Mouse (Mus musculus): Measurements from ENCODE around the gene Alg3. TPM values are rescaled to one million over a fixed set of nuclear protein-coding genes. Genes with fewer than 3 reads are reported as not detected.

The Alg3 gene
- total RNA-seq (2015; ENCODE audit: low replicate concordance), result 6.7 and 6.8 TPM in 2 replicates
- total RNA-seq (2017; ENCODE audit: low replicate concordance), result 1.2 and 5.5 TPM in 2 replicates

GRCm38 (mm10) chr16:20611357-20612227, at the start of gene Alg3, which contains the start of the genes Eef1akmt4 and Gm49333:
Gene Alg3 (minus strand): TSS chr16:20611735.
Gene Eef1akmt4 (plus strand): TSS chr16:20611593.
Gene Gm49333 (plus strand): TSS chr16:20611610.
- ATAC-seq (replicated peaks; ENCODE audit: low FRiP score, poor library complexity, severe bottlenecking), result peak; percentile 97

DNA sequence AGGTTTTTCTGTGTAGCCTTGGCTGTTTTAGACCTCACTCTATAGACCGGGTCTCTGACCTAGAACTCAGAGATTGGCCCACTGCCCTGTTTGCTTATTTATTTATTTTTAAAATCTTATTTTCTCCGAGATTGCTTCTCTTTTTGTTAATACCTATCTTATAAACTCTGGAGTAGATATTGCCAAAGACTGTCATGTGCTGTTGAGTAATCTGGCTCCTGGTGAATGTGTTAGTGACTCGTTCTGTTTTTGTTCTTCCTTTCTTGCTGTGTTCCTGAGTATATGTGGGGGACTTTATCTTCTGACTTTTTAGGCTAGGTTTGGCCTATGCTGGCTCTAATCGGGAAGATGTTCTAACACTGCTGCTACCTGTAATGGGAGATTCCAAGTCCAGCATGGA, 46.1 kb upstream of the Alg3 start:
- no peak for ATAC-seq (replicated peaks; ENCODE audit: low FRiP score, poor library complexity, severe bottlenecking)

DNA sequence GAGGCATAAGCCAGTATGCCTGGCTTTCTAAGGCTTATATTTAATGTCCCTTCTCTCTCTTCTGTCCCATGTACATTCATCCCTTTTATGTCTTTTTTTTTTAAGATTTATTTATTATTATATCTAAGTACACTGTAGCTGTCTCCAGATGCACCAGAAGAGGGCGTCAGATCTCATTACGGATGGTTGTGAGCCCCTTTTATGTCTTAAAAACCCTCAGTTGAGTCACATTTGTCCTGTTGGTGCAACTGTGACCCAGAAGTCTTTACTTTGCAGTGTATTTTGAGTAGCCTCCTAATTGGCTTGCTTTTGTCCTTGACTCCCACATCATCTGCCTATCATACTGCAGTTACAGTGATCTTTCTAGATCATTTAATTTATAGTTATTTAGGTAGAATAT, 41.8 kb upstream of the Alg3 start:
- ATAC-seq (replicated peaks; ENCODE audit: low FRiP score, poor library complexity, severe bottlenecking), result no peak

- ATAC-seq (replicated peaks; ENCODE audit: low FRiP score, poor library complexity, severe bottlenecking), result peak; percentile 36
Observed at GRCm38 (mm10) chr16:20651947-20652310, 40.4 kb upstream of the Alg3 start.

DNA sequence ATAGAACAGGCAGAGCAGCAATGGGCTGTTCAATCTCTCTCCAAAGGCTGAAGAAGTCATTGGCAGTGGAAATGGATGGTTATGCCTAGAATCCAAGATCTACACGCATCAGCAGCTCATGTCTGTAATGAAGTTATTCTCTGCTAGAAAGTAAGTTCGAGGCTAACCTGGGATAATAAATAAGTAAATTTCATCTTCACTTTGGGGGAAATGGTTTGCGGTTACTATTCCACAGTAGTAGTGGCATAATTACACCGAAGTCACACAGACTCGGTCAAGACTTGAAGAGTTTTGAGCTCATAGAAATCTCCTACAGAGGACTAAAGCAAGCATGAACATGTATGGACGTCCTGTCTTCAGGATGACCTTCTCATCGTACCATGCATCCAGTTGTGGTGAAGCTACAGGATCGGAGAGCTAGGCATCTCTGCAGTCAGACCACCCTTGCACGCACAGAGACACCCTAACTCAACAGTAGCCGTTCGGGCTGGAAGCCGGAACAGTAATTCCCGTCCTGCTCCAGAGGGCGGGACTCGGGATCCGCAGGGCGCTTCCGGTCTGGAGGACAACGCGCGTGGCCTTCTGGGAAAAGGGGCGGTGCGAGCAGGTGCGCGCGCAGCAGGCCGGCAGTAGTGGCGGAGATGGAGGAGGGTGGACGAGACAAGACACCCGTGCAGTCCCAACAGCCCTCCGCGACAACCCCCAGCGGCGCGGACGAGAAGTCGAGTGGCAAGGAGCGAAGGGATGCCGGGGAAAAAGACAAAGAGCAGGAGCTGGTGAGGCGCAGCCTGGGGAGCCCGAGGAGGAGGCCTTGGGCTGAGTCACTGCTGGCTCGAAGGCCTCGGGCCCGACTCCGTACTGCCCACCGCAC, 39.8 kb upstream of the Alg3 start, which contains the start of gene Psmd2:
TSS of gene Psmd2 (plus strand) at position 577 of the 871 bp plus-strand sequence.
- peak; percentile 99 for ATAC-seq (replicated peaks; ENCODE audit: low FRiP score, poor library complexity, severe bottlenecking)

DNA sequence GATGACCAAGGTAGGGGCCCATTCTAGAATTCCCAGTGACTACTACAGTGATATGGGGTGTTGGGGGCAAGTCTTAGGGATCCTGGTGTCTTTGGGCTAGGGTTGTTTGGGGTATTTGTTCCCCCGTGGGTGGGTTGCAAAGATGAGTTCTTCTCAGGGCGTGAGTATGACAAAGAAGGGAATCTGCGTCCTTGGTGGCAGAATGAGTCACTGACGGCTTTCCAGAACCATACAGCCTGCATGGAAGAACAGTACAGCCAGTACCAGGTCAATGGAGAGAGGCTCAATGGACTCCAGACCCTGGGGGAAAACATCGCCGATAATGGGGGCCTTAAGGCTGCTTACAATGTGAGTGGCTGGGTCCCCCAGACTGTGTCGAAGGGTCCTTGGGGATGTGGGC, 32.4 kb upstream of the Alg3 start:
- ATAC-seq (replicated peaks; ENCODE audit: low FRiP score, poor library complexity, severe bottlenecking), result no peak

DNA sequence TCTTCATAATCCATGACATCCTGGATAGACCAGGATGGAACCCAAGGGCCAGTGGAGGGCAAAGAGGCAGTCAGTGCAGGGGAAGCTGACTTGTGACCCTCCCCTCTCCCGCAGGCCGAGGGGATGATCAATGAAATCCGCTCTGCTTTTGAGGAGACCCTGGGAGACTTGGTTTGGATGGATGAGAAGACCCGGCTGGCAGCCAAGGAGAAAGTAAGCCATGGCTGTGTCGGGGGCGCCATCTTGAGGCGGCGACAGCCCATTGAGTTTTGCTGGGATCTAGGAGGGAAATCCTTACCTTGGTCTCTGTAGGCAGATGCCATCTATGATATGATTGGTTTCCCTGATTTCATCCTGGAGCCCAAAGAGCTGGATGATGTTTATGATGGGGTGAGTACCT, 30.6 kb upstream of the Alg3 start:
- no peak for ATAC-seq (replicated peaks; ENCODE audit: low FRiP score, poor library complexity, severe bottlenecking)

DNA sequence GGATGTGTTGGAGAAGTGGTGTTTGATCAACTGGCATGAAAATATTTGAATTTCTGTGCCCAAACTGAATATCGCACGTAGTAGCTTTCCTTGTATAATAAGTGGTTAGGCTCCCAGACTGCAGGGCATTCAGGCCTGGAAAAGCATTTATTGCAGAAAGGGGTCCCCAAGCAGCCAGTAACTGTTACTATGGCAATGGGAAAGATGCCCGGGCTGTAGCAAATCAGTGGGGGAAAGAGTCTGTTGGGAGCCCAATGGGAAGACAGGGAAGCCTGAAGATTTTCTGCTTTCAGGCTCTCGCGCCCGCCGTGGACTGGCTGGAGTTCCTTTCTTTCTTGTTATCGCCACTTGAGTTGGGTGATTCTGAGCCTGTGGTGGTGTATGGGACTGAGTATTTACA, 26.8 kb upstream of the Alg3 start:
- no peak for ATAC-seq (replicated peaks; ENCODE audit: low FRiP score, poor library complexity, severe bottlenecking)

DNA sequence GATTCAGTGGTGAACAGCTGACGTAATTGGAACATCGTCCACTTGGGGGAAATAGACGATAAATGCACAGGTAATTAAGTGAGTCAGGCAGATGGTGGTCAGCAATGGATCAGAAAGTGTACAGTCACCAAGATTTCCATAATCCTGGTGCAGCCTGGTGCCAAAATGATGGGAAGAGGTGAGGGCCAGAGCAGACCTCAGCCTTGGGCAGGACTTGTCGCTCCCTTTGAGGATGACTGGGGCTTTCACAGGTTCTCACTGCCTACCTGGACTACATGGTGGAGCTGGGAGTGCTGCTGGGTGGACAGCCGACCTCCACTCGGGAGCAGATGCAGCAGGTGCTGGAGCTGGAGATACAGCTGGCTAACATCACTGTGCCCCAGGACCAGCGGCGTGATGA, 25.9 kb upstream of the Alg3 start:
- ATAC-seq (replicated peaks; ENCODE audit: low FRiP score, poor library complexity, severe bottlenecking), result no peak

DNA sequence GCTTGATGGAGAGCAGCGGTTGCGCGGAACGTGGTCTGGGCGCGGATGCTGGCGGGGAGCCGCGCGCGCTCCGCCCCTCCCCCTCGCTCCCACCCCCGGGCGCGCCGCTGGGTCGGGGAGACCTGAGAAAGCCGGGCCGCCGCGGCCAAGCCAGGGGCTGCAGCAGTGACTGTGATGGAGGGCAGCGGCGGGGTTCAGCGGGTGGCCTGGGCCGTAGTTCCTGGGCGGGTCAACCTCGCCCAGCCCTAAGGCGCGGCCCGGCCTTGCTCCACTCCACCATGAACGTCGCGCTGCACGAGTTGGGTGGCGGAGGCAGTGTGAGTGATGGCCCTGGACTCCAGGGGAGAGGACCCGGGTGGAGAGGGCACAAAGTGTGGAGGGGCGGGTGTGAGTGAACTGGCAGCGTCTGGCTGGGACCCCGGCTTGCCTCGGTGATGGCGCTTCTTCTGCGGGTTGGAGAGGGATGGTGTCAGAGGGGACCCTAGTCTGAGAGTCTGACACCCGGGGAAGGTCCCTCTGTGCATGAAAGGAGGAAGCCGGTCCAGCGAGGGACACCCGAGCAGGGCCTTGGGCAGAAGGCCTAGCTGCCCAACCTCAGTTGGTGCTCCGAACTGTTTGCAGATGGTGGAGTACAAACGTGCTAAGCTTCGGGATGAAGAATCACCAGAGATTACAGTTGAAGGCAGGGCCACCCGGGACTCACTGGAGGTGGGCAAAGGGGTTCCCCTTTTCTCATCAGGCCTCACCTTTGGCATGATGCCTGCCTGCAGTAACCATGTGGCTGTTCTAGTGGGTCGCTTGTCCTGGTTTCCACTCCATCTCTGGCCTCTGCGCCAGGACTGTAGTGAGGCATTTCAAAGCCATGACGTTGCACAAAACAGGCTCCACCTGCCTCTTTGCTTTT, 18.4 kb upstream of the Alg3 start, which contains the start of gene Ece2:
TSS of gene Ece2 (plus strand) at position 98 of the 904 bp plus-strand sequence.
- no peak; the same call in 1 of the 2 replicates for ATAC-seq (replicated peaks; ENCODE audit: low FRiP score, poor library complexity, severe bottlenecking)

- ATAC-seq (replicated peaks; ENCODE audit: low FRiP score, poor library complexity, severe bottlenecking), result no peak
Observed at GRCm38 (mm10) chr16:20628871-20629391, 17.4 kb upstream of the Alg3 start.

- ATAC-seq (replicated peaks; ENCODE audit: low FRiP score, poor library complexity, severe bottlenecking), result no peak
Observed at GRCm38 (mm10) chr16:20623211-20623610, 11.7 kb upstream of the Alg3 start.

- no peak for ATAC-seq (replicated peaks; ENCODE audit: low FRiP score, poor library complexity, severe bottlenecking)
Observed at GRCm38 (mm10) chr16:20621991-20622685, 10.6 kb upstream of the Alg3 start.

GRCm38 (mm10) chr16:20621191-20621990, 9.9 kb upstream of the Alg3 start, which contains the start of gene Camk2n2:
Gene Camk2n2 (minus strand): TSS chr16:20621287.
- peak; percentile 83 for ATAC-seq (replicated peaks; ENCODE audit: low FRiP score, poor library complexity, severe bottlenecking)

DNA sequence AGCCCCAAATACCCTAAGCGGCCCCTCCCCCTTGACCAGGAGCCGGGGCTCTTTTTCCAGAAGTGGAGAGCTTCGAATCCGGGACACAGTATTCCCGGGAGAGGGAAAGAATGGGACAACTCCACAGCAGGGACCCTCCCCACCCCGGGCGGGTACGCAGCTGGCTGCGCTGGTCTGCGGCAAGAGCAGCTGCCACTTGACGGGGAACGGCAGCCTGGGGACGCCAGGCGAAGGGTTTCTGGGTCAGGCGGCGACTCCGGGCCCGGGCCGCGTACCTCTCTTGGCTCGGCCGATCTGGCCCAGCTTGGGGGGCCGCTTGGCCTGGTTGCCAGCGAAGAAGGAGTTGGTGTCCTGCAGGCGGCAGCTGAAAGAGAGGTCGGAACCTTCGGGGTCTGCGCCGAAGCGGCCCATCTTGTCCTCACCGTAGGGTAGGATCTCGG, 9.2 kb upstream of the Alg3 start:
- no peak for ATAC-seq (replicated peaks; ENCODE audit: low FRiP score, poor library complexity, severe bottlenecking)

DNA sequence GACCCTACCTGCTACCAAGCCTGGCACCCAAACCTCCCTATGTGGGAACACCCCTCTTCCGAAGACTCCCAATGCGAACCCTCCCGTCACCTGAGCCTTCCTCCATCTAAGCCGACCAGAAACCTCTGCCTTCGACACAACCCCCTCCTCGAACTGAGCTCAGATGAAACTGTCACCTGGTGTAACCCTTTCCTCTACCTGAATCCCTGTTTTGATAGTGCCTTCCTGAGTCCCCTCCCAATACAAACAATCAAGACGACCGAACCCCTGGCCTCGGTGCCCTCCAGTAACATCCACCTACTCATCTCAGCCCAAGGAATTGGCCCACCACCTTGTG, 8.8 kb upstream of the Alg3 start:
- ATAC-seq (replicated peaks; ENCODE audit: low FRiP score, poor library complexity, severe bottlenecking), result no peak

- no peak for ATAC-seq (replicated peaks; ENCODE audit: low FRiP score, poor library complexity, severe bottlenecking)
Observed at GRCm38 (mm10) chr16:20619541-20620398, 8.2 kb upstream of the Alg3 start.
